Mouse (Mus musculus): Measurements from ENCODE around the gene Nhej1. TPM values are rescaled to one million over a fixed set of nuclear protein-coding genes. Genes with fewer than 3 reads are reported as not detected.

The Nhej1 gene
- polyA plus RNA-seq, 1 experiment from 2014 or later = 6.4 TPM

DNA sequence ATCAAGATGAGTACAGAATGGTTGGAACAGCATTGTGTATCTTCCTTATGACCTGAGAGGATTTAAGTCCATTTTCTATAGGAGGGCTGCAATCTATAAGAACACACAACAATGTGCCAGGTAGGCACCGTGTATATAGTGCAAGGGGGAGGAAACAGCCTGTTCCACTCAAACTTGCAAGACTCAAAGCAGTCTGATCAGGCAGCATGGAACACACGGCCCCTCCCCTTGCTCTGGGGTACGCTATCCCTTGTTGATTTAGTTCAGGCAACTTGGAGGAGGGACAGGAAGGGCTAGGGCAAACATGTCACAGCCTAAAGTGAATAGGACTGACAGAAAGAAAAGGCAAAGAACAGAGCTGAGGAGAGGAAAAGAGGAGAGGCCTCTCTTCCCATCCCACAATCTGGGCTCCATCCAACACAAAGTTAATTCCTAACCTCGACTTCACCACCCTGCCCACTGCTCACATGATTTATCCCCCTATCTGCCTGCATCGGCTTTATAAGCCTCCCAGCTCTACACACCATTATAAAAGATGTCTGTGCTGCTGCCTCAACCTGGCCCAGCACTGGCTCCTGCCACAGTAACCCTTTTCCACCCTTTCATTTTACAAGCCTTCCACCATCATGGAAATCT, 110.7 kb downstream of the Nhej1 start:
- no peak overlapping the region for H3K27ac ChIP-seq
- no peaks in the 10 kb centered on the region for H3K36me3 ChIP-seq
- peaks cover 15% of the 10 kb centered on the region for H3K4me1 ChIP-seq (replicated peaks)
- WGBS (ENCODE audit: insufficient replicate concordance) = 34% methylated on average over 5 of the region's 5 CpGs
- H3K9me3 ChIP-seq (replicated peaks) = no peaks in the 10 kb centered on the region
- no peak overlapping the region for H3K9ac ChIP-seq
- H3K4me2 ChIP-seq = no peak overlapping the region
- ATAC-seq (ENCODE audit: low read depth) = 0 out of 2 replicates have a peak, but pooled peaks have one; percentile 43
- H3K27me3 ChIP-seq = 0 out of 2 replicates have a peak, but pooled peaks cover 6% of the 10 kb centered on the region
- no peak for DNase-seq
- H3K4me3 ChIP-seq (replicated peaks) = no peak overlapping the region

- Histone ChIP-seq H3K4me3 (replicated peaks) (no peak overlapping the region), H3K36me3 (no peaks in the 10 kb centered on the region), H3K9ac (no peak overlapping the region), H3K27me3 (no peaks in the 10 kb centered on the region), H3K9me3 (replicated peaks) (no peaks in the 10 kb centered on the region), H3K4me2 (no peak overlapping the region), H3K27ac (no peak overlapping the region), H3K4me1 (replicated peaks) (peaks cover 15% of the 10 kb centered on the region)
- DNase-seq = no peak
- ATAC-seq (ENCODE audit: low read depth) = no peak
These were observed 114.2 kb downstream of the Nhej1 start for GRCm38 (mm10) chr1:75010817-75011216.

DNA sequence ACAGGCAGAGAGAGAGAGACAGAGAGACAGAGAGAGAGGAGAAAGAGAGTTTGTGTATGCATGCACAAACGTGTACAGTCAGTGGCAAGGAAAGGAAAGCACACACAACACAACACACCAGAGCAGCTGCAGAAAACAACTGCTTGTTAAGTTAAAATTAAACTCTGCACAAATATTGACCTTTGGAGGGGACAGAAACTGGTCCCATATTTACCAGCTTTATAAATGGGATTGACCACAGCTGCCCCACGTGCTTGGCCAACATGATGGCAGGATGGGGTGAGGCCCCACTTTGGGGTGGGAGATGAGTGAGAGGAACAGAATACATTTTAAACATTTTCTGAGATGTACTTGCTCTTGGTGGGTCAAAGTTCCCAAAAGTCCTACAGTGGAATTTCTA, 114.8 kb downstream of the Nhej1 start:
- H3K4me1 ChIP-seq (replicated peaks) = peaks cover 12% of the 10 kb centered on the region
- H3K9me3 ChIP-seq (replicated peaks) = no peaks in the 10 kb centered on the region
- no peak overlapping the region for H3K4me3 ChIP-seq (replicated peaks)
- DNase-seq (no peak), ATAC-seq (ENCODE audit: low read depth) (no peak)
- H3K27me3 ChIP-seq = no peaks in the 10 kb centered on the region
- peak overlapping the region; percentile 12; the same call in 1 of the 2 replicates for H3K27ac ChIP-seq
- no peaks in the 10 kb centered on the region for H3K36me3 ChIP-seq
- H3K9ac ChIP-seq = no peak overlapping the region
- H3K4me2 ChIP-seq = no peak overlapping the region
- WGBS (ENCODE audit: insufficient replicate concordance) = 29% methylated on average over 2 of the region's 2 CpGs

- no peak overlapping the region for H3K9ac ChIP-seq
- H3K4me3 ChIP-seq (replicated peaks) = no peak overlapping the region
- H3K4me1 ChIP-seq (replicated peaks) = no peaks in the 10 kb centered on the region
- H3K27ac ChIP-seq = no peak overlapping the region
- no peak for DNase-seq
- H3K27me3 ChIP-seq = no peaks in the 10 kb centered on the region
- H3K4me2 ChIP-seq = no peak overlapping the region
- no peak for ATAC-seq (ENCODE audit: low read depth)
- H3K9me3 ChIP-seq (replicated peaks) = no peaks in the 10 kb centered on the region
- no peaks in the 10 kb centered on the region for H3K36me3 ChIP-seq
- WGBS (ENCODE audit: insufficient replicate concordance) = 29% methylated on average over 4 of the region's 4 CpGs
These were observed 119.0 kb downstream of the Nhej1 start for GRCm38 (mm10) chr1:75006016-75006415.

DNA sequence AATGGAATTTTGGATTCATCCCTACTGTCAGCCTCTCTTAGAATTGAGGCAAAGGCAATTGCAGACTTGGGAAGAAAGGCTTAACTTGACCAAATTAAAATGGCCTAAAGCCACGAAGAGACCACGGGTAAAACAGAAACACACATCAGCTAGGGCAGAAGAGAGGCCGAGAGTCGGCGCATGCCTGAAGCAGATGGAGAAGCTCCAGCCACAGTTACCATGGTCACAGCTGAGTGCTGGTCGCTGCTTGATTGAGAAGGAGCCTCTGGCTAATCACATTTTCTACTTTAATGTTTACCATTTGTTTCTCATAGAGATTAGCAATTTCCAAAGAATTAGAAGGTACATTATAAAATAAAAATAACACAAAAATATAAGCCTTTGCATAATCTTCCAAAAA, 123.8 kb downstream of the Nhej1 start:
- Histone ChIP-seq H3K9me3 (replicated peaks) (no peaks in the 10 kb centered on the region), H3K27me3 (no peaks in the 10 kb centered on the region), H3K4me2 (no peak overlapping the region), H3K27ac (no peak overlapping the region), H3K4me1 (replicated peaks) (peaks cover 3% of the 10 kb centered on the region; the same call in 1 of the 2 replicates), H3K36me3 (no peaks in the 10 kb centered on the region), H3K9ac (no peak overlapping the region), H3K4me3 (replicated peaks) (no peak overlapping the region)
- DNase-seq = no peak
- no peak for ATAC-seq (ENCODE audit: low read depth)
- WGBS (ENCODE audit: insufficient replicate concordance) = 61% methylated on average over 6 of the region's 6 CpGs

GRCm38 (mm10) chr1:75000496-75000895, 124.5 kb downstream of the Nhej1 start:
- DNase-seq (peak; percentile 17), ATAC-seq (ENCODE audit: low read depth) (no peak)
- no peaks in the 10 kb centered on the region for H3K36me3 ChIP-seq
- H3K4me2 ChIP-seq = no peak overlapping the region
- no peak overlapping the region for H3K27ac ChIP-seq
- 0% methylated on average over 1 of the region's 1 CpGs for WGBS (ENCODE audit: insufficient replicate concordance)
- H3K9me3 ChIP-seq (replicated peaks) = no peaks in the 10 kb centered on the region
- H3K4me3 ChIP-seq (replicated peaks) = no peak overlapping the region
- H3K9ac ChIP-seq = no peak overlapping the region
- peaks cover 3% of the 10 kb centered on the region; the same call in 1 of the 2 replicates for H3K4me1 ChIP-seq (replicated peaks)
- H3K27me3 ChIP-seq = no peaks in the 10 kb centered on the region

- no peaks in the 10 kb centered on the region for H3K27me3 ChIP-seq
- ATAC-seq (ENCODE audit: low read depth) (no peak), DNase-seq (no peak)
- no peak overlapping the region for H3K9ac ChIP-seq
- H3K4me1 ChIP-seq (replicated peaks) = peaks cover 3% of the 10 kb centered on the region; the same call in 1 of the 2 replicates
- no peak overlapping the region for H3K4me3 ChIP-seq (replicated peaks)
- H3K36me3 ChIP-seq = no peaks in the 10 kb centered on the region
- 22% methylated on average over 5 of the region's 5 CpGs for WGBS (ENCODE audit: insufficient replicate concordance)
- H3K9me3 ChIP-seq (replicated peaks) = no peaks in the 10 kb centered on the region
- no peak overlapping the region for H3K27ac ChIP-seq
- no peak overlapping the region for H3K4me2 ChIP-seq
These were observed 125.8 kb downstream of the Nhej1 start for GRCm38 (mm10) chr1:74999173-74999572.

GRCm38 (mm10) chr1:74997231-74997630, 127.8 kb downstream of the Nhej1 start:
- 46% methylated on average over 2 of the region's 2 CpGs for WGBS (ENCODE audit: insufficient replicate concordance)
- peaks cover 3% of the 10 kb centered on the region; the same call in 1 of the 2 replicates for H3K4me1 ChIP-seq (replicated peaks)
- H3K4me2 ChIP-seq = no peak overlapping the region
- ATAC-seq (ENCODE audit: low read depth) (no peak), DNase-seq (no peak)
- H3K36me3 ChIP-seq = no peaks in the 10 kb centered on the region
- H3K27me3 ChIP-seq = no peaks in the 10 kb centered on the region
- no peak overlapping the region for H3K4me3 ChIP-seq (replicated peaks)
- H3K9ac ChIP-seq = no peak overlapping the region
- no peak overlapping the region for H3K27ac ChIP-seq
- H3K9me3 ChIP-seq (replicated peaks) = no peaks in the 10 kb centered on the region

DNA sequence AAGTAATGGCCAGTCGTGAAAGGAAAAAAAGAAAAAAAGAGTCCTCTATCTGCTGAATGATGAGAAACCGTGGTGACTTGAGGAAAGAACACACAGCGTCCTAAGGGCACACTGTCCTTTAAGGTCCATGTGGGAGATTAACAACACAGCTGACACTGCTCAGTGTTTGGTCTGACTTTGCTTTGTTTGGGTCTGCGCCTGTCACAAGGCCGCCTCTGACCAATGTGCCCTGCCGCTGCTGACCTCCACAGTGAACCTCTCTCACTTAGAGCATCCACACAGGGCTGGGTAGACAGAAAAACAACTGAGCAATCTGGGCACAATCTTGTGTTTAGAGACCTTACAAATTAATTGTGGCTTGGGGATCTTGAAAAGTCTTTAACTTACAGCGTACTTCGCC, 148.0 kb downstream of the Nhej1 start:
- no peak for DNase-seq
- no peak for ATAC-seq (ENCODE audit: low read depth)
- Histone ChIP-seq H3K36me3 (no peaks in the 10 kb centered on the region), H3K27ac (no peak overlapping the region), H3K4me1 (replicated peaks) (no peaks in the 10 kb centered on the region), H3K4me2 (no peak overlapping the region), H3K27me3 (no peaks in the 10 kb centered on the region), H3K4me3 (replicated peaks) (no peak overlapping the region), H3K9ac (no peak overlapping the region), H3K9me3 (replicated peaks) (no peaks in the 10 kb centered on the region)
- WGBS (ENCODE audit: insufficient replicate concordance) = 71% methylated on average over 8 of the region's 8 CpGs

GRCm38 (mm10) chr1:74975936-74976335, 149.1 kb downstream of the Nhej1 start:
- H3K36me3 ChIP-seq = no peaks in the 10 kb centered on the region
- no peaks in the 10 kb centered on the region for H3K4me1 ChIP-seq (replicated peaks)
- H3K9me3 ChIP-seq (replicated peaks) = no peaks in the 10 kb centered on the region
- ATAC-seq (ENCODE audit: low read depth) (no peak), DNase-seq (no peak)
- WGBS (ENCODE audit: insufficient replicate concordance) = 79% methylated on average over 1 of the region's 1 CpGs
- H3K4me3 ChIP-seq (replicated peaks) = no peak overlapping the region
- H3K9ac ChIP-seq = no peak overlapping the region
- no peak overlapping the region for H3K4me2 ChIP-seq
- H3K27ac ChIP-seq = no peak overlapping the region
- H3K27me3 ChIP-seq = no peaks in the 10 kb centered on the region

GRCm38 (mm10) chr1:74973590-74973989, 151.4 kb downstream of the Nhej1 start:
- WGBS (ENCODE audit: insufficient replicate concordance) = 63% methylated on average over 6 of the region's 6 CpGs
- no peaks in the 10 kb centered on the region for H3K27me3 ChIP-seq
- no peak overlapping the region for H3K9ac ChIP-seq
- no peak overlapping the region for H3K4me2 ChIP-seq
- H3K4me3 ChIP-seq (replicated peaks) = no peak overlapping the region
- H3K27ac ChIP-seq = no peak overlapping the region
- DNase-seq = no peak
- no peaks in the 10 kb centered on the region for H3K9me3 ChIP-seq (replicated peaks)
- no peaks in the 10 kb centered on the region for H3K4me1 ChIP-seq (replicated peaks)
- ATAC-seq (ENCODE audit: low read depth) = no peak
- H3K36me3 ChIP-seq = no peaks in the 10 kb centered on the region

DNA sequence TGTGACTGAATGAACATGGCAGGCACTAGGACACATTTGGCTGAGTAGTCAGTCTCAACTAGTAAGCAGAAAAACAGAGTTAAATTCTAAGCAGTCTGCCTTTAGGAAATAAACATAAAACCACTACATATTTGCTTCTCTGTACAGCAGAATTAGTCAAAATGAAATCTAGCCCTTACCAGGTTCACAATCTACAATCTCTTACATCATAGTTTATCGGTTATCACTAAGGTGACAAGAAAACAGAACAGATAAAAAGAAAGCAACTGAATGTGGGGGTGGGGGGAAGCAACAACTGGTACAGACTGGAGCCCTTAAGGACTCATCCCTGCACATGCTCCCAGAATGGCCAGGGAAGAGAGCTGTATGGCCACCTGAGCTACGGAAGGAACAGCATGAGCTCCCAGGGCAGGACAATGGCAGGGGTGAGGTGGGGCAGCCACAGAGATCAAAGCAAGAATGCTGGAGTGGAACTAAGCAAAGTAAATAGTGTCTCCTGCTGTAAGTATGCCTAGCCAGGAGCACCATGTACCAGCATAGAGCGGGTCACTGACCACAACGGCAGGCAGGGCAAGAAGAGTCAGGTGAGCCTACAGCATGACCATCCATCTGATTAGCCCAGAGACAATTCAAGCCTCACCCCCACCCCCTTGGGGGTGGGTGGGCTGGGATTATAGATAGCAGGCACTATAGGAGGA, 153.5 kb downstream of the Nhej1 start:
- no peaks in the 10 kb centered on the region for H3K9me3 ChIP-seq (replicated peaks)
- H3K4me1 ChIP-seq (replicated peaks) = no peaks in the 10 kb centered on the region
- no peak overlapping the region for H3K4me3 ChIP-seq (replicated peaks)
- ATAC-seq (ENCODE audit: low read depth) (peak; percentile 77), DNase-seq (no peak)
- no peak overlapping the region for H3K9ac ChIP-seq
- no peaks in the 10 kb centered on the region for H3K27me3 ChIP-seq
- H3K4me2 ChIP-seq = no peak overlapping the region
- no peaks in the 10 kb centered on the region for H3K36me3 ChIP-seq
- no peak overlapping the region; the same call in 1 of the 2 replicates for H3K27ac ChIP-seq
- 43% methylated on average over 4 of the region's 4 CpGs for WGBS (ENCODE audit: insufficient replicate concordance)

Data from liver, embryonic 13.5 days (tissue).